Mouse (Mus musculus) mesoderm, embryonic 11.5 days (tissue): ENCODE results near the gene Shh.
A peak's percentile ranks its signal among the peaks of the same experiment; 100 is the strongest.

ENCODE experiments used
- DNase-seq: peaks from one replicate; pipeline ENCODE4 v3.0.0-alpha.2; 2012; ENCODE audit warnings: low read depth, low spot score

Shh gene

DNA sequence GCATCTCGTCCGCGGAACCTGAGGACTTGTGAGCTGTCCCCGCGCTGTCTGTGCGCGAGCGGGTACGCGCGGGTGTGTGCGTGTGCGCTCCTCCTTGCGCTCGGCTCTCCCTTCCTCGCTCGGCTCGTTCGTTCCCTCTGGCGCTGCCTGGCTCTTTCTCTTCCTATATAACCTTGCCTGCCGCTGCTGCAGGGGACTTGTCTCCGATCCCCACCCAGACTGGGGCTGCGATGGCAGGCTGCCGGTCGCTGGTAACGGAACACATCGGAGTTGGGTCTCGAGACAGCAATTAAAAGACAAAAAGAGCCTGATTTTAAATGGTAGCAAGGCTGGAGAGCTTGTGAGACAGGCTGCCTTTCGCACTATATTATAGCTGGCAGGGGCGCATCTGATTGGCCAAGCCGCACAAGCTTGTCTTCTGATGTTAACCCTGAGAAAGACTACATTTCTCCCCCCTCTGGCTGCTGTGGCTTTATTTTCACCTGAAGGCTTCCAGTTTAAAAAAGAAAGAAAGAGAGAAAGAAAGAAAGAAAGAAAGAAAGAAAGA lies at the start of gene Shh:
Gene Shh, minus strand, starts transcription at position 497 of the 547 bp plus-strand sequence.
- peak; percentile 30 for DNase-seq

DNA sequence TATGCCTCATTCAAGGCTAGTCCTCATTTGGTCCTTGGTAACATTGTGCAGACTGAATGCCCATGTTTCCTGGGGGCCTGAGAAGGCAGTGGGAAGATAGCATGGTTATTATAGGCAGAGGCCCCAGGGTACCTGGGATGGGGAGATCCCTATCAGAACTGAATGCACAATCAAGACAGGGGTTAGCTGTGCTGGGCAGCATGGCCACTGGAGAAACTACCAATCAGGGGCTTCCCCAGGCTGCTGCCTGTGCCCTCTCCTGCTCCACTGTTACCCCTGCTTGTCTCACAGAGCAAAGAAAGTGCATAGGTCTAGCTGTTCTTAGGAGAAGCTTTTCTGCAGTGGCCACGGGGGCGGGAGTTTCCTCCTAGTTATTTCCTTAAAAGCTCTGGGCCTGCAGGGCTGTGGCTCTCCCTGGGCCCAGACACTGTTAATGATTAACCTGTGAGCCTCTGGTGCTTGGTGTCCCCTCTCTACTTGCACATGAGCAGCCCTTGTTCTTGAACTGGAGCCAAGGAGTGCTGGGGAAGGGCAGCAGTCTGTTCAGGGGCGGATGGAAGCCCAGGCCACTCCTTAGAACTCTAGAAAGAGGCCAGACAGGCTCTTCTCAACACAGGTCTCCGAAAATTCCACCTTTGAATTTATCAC lies 33.9 kb upstream of the Shh start:
- no peak for DNase-seq

DNA sequence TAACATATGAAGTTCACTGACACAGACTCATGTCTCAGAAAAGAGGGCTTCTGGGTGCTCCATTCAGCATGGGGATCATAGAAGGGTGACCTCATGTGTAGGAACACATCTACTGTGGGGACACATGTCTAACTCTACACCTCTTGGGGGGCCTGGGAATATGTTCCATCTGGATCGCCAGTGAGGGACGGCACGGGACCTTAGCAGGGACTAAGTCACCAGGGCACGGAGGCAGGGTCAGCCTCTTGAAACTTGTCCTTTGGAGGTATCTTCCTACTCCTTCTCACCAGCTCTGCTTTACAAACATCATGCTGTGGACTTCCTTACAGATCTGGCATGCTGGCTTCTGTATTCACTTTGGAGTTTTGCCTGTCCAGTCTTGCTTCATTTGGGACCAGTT lies 31.8 kb upstream of the Shh start:
- DNase-seq: no peak

DNA sequence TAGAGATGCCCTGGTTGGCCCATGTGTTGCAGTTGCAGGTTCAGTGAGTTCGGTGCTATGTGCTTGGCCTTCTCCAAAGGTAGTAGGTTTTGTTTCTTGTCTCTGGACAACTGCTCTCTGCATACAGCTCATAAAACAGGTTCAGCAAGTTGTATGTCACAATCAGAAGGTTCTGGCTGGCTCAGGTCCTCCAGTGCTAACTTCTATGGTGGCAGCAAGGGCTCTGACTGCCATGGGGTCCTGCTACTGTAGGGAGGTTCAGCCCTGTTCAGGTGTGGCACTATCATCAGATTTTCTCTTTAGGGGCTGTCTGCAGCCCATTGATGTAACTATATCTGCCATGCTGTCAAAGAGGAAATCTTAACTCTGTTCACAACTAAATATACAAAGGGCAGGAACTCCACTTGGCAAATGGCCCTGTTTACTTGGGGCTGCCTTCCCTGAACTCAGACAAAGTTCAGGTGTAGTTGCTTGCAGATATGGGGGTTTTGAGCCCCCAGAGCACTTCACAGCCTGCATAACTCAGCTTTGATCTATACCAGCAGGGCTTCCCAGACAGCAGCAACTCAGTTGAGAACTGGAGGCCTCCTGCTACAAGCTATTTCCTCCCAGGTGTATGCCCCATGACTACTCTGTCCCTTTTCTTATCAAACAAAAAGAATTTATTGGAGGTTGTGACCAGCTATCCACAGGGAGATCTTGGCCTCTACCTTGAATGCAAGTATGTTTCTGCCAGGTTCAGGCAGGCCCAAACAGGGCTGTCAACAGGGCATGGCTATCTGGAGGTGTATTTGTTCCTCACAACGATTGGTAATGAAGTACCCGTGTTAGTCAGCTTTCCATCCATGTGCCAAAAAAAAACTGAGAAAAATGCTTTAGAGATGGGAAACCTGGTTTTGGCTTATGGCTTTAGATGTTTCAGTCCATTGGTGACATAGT lies 28.9 kb upstream of the Shh start:
- no peak for DNase-seq

DNA sequence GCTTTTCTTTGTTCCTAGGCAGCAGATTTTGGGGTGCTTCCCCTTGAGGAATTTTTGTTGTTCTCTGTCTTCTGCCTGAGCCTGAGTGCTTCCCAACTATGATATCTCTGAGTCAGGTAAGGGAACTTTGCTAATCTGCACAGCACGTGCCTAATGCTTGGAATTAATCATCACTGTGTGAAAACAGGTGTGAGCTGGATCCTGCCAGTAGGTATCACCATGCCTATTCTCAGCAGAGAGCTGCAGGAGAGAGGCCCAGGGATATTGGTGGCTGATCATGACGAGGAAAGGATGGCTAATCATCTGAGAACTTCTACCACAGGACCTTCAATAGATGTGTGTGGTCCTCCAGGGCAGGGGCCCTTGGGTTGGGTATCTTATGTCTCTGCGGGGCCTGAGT lies 26.5 kb upstream of the Shh start:
- DNase-seq: no peak

DNA sequence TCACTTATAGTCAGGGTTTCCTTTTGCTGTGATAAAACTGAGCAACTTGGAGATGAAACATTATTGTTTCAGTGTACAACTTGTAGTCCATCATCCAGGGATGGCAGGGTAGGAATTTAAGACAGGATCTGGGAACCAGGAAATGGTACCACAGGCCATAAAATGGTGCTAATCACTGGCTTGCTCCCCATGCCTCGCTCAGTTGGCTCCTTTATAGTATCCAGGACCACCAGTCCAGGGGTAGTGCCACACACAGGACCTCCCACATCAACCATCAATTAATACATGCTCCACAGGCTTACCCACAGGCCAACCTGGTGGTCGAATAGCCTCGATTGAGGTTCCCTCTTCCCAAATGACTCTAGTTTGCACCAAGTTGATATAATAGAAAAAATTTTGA lies 15.9 kb upstream of the Shh start:
- DNase-seq: no peak

DNA sequence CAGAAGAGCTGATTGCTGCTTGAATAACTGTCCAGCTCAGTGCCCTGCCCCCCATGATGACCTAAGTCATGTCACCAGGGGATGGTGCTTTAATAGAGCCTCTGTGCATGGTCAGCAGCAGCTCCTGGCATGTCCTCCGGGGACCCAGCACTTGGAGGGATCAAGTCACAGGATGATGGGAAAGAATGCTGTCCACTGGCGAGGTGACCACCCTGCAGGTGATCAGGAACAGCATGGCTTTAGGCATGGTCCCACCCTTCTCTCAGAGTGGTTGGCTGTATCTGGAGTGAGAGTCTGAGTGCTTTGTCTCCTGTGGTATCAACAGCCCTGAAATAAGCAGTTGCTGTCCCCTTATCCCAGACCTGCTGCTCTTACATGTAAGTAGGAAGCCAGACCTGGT lies 14.7 kb upstream of the Shh start:
- no peak for DNase-seq

DNA sequence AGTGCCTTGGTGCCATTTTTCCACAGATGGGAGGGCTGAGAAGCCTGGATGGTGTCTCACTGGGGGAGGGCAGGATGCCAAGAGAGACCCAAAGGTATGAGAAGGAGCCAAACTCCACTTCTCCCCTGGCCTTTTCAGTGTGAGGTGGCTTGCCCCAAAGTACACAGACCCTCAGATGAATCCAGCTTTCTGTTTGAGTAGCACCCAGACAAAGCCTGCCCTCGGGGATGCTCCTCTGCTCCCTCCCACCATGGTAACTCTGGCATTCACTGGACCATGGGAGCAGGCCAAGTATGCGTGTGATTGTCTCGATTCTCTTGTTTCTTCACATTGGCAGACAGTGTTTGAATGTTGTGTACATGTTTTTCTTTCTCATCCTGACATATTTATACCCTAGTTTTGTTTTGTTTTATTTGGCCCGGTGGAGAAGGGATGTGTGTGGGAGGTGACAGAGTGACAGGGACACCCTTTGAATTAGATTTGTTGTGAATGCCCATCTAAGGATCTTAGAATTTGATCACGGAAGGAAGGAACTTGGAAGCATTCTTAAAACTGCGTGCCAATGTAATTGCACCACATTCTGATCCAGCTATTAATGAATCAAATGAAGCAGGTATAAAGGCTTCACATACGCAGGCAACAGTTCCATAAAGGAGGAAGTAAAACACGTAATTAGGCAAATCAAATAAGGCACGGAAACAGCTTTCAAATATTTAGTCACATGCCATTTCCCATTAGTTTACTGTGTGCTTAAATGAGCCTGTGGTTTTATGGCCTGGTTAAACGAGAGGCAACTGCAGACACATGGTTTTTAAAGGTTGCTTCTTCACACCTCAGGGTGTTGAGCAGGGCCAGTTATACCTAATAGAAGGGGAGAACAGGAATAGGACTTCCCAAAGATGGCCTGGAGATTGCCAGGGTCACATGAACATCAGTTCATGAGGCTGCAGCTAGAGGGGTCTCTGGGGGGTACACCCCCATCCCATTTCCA lies 9.6 kb upstream of the Shh start:
- DNase-seq: no peak

DNA sequence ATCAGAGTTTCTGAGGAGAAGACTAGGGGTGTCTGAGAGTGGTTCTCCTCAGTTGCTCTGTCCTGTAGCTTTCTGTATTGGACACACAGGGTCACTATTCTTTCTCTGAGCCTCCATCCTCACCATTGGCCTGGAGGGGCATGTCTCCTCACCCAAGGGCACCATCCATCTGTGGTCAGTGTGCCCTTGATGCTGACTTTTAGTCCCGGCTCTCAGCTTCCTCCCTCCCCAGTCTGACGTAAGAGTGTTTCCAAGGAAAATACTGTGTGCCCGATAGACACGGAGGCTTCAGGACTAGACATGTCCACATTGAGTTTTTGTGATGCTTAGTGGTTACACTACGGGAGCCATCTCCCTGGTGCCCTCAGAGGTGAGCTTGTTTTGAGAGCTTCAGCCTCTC lies 6.5 kb upstream of the Shh start:
- DNase-seq: no peak

DNA sequence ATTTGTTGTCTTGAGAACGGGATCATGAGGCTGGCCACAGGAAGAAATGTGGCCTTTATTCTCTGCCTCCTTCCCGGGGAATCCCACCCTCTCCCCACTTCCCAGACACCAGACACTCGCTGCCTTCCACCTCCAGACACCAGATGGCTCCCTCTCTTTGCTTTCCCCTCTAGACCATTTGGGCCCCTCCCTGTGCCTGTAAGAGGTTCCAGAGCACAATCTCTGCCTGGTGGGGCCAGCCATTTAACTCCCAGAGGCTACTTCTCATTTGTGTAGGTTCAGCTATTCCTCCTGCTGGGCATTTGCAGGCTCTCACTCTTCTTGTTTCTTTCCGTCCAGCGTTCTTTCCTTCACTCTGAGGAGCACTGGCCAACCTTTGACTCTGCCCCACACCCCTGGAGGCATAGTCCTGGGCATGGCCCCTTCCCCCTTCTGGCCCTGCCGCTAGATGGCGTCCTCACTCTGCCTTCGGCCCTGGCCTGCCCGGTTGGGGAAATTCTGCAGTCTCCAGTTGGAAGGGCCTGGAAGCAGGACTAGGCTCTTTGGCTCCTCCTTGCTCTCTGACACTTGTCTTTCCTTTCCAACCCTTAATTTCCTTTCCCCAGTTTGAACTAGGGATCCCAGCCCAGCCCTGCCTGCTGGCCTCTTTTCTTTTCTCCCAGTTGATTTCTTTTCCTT lies 2.6 kb upstream of the Shh start:
- DNase-seq: peak; percentile 60

DNA sequence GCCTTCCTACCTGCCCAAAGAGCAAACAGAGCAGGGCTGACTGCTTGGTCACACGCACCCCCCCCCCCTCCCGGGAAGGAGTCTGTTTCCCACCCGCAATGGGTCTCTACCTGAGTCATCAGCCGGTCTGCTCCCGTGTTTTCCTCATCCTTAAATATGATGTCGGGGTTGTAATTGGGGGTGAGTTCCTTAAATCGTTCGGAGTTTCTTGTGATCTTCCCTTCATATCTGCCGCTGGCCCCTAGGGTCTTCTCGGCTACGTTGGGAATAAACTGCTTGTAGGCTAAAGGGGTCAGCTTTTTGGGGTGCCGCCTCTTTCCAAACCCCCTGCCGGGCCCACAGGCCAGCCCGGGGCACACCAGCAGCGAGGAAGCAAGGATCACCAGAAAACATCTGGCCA lies 705 bp downstream of the Shh start:
- no peak for DNase-seq

DNA sequence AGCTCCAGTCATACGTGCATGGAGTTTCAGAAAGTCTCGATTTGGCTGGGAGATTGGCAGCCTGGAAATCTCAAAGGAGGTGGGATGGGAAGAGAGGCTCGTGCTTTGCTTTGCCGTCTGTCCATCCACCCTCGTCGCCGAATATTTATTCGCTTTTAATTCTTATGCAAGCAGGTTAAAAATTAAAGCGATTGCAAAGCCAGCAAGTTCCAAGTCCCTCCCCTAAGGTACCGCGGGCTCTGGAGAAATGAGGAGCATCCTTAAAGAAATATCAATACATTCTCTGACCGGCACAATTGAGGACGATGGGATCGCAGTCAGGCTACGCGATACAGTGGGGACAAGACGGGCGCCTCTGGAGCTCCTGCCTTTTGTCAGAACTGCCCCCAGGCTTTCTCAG lies 1.5 kb downstream of the Shh start:
- DNase-seq: no peak

DNA sequence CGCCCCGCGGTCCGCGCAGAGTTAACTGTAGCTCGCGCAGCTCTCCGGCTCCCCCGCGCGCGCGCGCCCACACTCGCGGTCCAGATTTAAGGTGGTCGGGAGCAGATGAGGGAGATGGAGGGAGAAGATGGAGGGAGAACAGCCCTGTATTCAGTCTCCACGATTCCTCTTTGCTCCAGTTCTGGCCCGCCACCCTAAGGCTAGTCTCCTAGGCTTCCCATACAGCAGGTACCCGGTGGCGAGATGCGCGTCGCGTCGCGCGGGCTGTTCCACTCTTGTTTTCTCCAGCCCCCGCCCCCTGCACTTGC lies 2.0 kb downstream of the Shh start:
- peak; percentile 37 for DNase-seq

DNA sequence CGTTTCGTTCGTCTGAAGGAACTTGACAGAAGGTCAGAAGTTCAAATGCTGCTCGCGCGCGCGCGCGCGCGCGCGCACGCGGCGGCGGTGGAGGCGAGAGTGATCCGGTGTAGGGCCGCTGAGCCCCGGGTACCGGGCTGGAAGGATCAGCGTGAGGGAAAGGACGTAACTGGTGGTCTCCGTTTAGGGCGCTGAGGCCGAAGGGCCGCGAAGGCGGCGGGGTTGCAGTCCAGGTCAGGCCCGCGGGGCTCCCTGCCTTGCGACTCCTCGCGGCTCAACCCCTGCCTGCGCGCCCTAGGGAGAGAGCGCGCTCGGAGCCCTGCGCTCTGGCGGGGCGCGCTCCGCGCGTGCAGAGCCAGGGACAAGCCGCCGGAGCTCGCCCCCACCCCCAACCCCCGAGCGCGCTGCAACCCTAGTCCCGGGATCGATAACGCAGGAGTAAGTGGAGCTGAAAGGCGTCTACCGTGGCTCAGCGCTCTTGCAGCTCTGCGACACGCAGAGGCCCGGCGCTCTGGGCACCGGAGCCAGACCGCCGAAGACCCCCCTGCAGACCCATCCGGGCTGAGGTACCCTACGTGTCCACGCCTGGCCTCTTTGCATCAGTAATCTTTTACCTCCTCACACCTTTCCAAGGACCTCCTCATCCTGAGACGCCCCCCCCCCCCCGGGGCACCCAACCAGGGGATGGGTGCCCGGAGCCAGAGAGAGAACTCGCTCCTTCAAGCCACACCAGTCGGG lies 2.5 kb downstream of the Shh start:
- DNase-seq: peak; percentile 41

DNA sequence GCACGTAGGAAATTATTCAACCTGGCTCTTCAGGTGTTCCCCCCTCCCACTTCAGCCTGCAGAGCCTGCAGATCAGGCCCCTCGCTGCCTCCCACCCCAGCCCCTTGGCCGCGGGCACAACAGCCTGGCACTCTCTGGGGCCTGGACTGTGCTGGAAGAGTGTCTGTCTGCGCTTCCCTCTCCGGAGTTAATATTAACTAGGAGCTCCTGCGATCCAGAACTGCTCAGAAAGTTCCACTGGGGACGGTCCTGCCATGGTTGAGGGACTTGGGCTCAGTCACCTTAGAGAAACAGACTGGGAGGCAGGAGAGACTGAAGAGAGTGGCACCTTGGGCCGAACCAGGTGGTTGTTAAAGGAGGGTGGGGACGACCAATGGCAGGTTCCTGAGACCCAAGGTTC lies 3.4 kb downstream of the Shh start:
- DNase-seq: no peak

DNA sequence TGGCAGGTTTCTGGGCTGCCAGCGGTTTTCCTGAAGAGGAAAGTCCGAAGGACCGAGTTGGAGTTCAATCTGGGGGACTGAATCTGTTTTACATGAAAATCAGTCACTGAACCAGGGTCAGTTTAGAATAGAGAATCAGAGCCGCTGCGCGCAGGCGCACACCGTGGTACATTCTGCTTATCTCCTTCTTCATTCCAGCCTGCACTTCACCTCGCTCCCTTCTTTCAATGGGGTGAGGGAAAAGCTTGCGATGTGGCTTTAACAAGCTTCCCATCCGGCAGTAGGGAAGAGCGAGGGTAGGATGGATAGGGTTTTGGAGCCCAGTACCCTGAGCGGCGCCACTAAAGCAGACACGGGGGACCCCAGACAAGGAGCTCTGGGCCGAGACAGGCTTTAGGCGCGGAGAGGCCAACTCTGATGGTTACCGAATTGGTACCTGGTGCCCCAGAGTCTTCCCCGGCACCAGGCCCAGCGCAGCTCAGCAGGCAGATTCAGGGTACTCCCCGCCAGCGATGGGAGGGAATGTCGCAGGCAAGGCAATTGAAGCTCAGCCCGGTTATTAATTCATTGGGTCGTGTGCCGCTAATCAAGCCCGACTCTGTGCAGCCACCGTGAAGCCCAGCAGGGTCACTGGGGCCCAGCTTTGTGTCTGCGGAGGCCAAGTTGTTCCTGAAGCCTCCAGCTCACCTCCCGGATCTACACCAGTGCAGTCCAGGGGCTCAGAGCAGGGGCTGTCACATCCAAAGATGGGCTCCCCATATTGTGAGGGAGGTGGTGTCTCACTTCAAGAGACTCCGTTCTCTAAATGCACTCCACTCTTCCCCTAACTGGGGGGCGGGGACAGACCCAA lies 4.1 kb downstream of the Shh start:
- no peak for DNase-seq

DNA sequence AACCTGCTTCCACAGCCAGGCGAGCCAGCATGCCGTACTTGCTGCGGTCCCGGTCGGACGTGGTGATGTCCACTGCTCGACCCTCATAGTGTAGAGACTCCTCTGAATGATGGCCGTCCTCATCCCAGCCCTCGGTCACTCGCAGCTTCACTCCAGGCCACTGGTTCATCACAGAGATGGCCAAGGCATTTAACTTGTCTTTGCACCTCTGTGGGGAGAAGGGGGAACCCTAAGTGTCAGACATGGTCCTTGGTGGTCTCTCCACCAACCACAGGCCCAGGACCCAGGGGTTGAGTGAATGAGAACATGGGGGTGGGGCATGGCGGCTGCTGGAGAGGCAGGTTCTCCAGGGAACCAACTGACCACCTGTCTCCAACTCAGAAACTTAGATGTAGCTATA lies 5.7 kb downstream of the Shh start:
- DNase-seq: no peak

DNA sequence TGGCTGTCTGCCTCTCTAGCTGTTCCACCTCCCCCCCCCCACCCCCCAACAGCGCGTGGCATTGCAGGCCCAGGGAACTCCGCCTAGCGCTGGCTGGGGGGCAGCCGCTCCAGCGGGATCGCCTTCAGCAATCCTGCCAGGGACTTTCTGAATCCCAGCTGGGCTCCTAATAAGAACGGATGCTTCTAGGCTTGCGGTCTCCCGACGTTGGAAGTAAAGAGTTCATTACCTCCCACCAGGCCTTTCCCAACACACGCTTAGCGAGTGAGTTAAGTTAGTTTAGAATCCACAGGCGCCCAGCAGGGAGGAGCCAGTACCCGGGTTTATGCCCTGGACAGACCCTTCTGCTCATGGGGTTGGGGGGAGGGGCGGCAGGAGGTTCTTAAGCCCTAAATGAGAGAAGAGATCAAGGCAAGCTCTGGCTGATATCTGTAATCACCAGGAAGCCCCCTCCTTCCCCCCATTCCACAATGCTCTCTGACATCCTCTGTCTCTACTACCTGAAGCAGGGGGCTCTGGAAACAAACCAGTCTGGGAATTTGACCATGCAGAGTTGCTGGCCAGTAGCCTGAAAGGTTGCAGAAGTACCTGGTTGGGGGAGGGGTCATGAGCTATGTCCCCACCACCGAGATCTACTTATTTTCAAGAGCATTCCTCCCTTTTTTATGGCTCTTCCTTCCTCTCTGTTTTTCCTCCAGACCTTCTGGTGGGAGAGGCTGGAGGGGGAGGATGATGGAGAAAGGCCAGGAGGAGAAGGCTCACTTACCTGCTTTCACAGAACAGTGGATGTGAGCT lies 6.3 kb downstream of the Shh start:
- DNase-seq: no peak
